Mouse (Mus musculus) induced T-regulatory cell, adult 2 months (primary cell): Measurements from ENCODE around the gene Unc5c.

Source experiments
- DNase-seq: peaks from one replicate; pipeline ENCODE4 v3.0.0-alpha.2; 2012; ENCODE audit warnings: low read depth

The Unc5c gene

DNA sequence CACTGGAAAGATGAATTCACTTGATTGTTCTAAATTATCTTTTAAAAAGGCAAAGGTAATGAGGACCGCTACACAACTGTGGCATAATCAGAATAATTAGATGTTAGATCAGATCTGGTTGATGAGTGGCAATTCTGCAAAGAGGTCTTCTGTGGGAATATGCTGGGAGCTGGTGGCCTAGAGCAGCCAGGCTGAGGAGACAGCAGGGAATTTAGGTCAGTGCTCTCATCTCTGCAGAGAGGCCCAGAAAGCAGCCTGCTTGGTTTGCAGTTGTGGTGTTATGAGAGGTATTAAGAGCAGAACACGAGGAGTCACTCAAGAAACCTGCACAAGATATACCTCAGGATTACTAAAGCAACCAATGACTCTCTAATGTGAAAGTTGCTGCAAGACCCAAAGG lies 133.9 kb downstream of the Unc5c start:
- no peak for DNase-seq

DNA sequence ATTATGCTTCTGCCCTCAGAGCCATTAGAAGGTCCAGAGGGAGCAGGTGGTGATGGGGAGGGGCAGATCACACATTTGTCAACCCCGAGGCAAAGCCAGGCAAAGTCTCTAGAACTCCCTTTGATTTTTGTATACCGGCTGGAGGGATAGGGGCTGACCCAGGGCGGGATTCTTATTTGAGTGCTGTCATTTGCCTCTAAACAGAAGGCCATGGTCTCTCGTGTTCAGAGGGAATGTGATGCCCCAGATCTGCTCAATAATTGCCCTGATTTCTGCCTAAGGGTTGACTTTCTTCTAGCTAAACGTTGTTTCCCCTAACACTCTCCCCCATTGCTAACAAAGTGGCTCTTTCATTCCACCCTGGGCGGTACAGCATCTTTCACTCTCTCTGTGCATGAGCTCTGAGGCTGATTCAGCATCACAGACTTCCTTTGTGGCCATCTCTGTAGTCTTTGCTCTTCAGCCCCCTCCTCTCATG lies 136.1 kb downstream of the Unc5c start:
- no peak for DNase-seq

DNA sequence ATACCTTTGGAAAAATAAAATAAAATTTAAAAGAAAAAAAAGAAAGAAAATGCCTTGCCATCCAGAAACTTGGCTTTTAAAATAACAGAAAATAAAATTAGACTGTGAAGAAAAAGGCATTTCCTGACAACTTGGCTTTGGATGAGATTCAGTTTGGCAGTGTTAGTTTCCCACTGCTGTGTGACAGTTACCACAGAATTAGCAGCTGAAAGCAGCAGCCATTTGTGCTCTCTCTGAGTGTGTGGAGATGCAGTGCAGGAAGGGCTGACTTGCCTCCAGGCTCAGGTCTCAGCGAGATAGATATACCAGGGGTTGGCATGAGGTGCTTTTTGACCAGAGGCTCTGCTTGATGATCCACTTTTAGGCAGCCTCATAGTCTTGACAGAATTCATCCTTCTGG lies 151.7 kb downstream of the Unc5c start:
- DNase-seq: no peak

DNA sequence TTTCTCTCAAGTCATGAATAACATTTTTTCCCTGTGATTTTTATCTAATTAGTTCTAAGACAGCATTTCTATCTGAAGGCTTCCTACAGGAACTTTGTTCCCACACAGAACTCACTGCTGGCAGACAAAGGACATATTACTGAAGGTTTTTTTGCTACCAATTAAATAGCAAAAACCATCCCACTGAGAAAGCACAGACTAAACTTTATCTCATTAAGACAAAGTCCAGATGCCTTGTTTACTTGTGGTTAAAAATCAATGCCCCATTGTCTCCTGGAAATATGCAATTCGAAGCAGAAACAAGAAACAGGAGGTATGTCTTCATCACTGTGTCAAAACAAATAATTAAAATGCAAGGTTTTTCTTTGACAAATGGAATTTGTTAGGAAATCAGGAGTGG lies 153.7 kb downstream of the Unc5c start:
- DNase-seq: no peak

DNA sequence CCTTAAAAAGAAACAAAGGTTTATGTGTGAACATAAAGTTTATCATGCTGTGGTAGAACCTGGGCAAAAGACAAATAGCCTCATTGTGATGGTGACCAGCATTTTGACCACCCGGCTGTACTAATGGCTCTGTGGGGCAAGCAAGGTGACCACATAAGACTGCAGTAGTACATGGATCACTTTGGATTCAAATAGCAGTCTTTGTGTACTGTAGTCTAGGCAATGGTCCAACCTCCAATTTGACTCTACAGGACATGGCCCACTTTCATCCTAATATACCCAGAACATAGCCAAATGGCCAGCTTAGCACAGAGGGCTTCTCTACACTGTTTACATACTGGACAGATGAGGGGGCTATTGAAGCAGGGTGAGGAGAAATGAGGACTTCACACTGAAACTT lies 156.5 kb downstream of the Unc5c start:
- DNase-seq: no peak

DNA sequence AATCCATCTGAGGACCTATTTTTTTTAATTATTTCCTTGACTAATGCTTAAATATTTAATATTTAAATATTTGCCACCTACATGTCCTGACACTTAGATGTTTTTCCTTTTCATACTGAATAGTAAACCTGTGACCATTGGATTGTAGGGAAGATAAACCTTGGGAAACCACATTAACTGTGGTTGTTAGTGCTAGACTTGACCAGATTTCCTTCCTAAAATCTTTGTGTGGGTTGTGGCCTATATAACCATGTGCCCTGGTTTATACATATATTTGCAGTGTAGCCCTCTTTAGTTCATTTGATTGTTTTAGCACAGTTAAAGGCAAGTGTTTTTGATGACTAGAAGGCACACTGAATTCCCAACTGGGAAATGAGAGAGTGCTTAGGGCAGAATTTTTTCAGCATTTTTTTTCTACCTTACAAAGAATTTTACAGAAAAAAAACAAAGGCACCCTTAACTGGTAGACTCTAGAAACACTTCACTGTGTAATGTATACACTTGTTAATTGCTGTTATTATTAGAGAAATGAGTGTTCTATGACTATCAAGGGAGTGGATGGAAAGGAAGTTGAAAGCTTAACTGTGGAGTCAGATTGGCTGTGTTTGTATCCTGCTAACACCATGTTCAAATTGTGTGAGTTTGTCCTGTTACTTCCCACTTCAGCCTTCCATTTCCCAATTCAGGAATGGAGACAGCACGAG lies 162.1 kb downstream of the Unc5c start:
- no peak for DNase-seq

DNA sequence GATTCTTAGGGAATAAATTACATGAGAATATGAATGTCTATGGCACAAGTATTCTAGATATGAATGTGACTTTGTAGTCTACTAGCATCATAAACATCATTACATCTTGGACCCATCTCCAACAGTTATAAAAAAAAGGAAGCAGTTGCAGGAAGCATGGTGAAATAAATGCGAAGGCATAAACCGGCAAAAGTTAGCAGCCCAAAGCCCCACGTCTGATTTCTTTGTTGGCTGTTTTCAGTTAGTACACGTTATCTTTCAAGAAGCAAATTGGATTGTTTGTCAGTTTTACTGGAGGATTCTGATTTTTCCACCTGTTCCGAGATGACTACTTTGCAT lies 162.6 kb downstream of the Unc5c start:
- DNase-seq: no peak

DNA sequence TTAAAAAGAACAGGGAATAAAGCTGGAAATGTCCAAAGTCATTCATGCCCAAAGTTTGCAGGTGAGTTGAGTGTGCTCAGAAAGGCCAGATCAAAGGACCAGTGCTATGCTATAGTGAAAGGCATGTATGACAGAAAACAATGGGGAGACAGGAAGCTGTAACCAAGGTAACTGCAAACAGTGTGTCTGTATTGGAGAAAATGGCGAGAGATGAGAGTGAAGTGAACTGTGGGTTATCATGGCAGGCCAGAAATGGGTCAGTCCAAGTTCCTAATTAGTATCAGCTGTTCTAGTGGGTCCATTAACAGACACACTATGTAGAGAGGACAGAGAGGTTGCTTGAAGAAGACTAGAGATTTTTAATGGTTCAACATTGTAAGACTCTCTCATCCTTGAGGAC lies 164.4 kb downstream of the Unc5c start:
- DNase-seq: no peak

DNA sequence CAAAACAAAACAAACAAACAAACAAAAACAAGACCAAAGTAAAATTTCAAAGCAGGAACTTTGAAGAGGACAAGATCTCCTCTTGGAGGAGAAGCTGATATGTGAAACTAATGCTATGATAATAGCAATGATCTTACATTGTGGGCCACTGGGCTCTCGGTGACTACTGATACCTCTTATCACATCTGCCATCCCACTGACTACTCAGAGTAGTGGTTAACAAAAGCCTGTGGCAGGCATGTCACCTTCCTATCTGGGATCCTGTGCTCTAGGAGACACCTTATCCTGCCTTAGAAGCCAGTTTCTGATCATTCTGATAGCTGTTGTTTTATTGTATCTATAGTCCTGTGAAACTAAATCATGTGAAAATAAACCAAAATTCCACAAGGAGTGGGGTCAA lies 172.9 kb downstream of the Unc5c start:
- DNase-seq: no peak

DNA sequence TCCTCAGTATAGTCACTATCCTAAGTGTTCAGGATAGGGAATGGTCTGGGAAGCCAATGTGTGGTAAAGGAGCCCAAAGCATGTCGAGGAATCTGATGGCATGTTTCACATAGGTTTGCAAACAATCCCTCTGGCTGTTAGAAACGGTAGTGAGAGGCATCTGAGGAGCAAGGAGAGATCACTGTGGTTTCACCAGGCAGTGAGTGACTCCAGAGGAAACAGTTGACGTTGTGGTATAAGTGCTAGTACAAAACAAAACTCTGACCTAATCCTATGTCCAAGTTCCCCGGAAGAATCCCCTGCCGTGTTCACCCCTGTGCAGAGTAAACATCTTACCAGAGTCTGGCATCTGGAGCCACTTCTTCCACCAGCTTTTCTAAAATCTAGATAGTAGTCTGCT lies 179.2 kb downstream of the Unc5c start:
- DNase-seq: no peak

DNA sequence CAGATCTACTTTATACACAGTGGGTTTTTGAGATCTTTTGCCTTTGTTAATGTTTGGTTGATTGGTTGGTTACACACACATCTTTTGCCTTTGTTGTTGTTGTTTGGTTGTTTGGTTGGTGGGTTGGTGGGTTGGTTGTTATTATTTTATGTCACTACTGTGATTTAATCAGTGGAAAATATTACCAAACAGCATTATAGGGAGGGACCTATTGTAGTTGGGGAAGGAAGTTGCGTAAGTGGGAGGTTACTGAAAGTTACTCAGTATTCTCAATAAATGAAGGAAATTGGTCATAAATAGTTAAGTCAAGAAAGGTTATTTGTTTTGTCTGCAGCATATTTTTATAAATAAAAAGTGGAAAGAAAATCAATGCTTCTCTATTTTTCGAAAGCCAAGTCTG lies 181.6 kb downstream of the Unc5c start:
- DNase-seq: no peak

DNA sequence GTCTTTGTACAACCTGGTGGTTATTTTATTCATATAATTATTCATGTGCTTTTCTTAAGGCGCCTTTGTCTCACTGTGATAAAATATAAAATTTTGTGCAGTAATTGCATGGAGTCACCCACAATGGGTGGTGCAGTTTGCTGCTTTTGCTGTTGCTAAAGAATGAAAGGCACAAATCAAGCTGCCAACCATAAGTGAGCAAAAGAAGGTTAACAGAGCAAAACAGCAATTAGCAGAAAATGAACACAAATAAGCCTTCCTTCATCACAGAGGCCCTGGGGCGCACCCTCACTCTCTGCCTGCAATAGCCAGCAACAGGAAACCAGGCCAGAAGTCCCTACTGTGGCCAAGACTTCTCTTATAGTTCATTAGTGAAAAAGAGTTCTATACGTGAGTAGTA lies 185.6 kb downstream of the Unc5c start:
- no peak for DNase-seq

DNA sequence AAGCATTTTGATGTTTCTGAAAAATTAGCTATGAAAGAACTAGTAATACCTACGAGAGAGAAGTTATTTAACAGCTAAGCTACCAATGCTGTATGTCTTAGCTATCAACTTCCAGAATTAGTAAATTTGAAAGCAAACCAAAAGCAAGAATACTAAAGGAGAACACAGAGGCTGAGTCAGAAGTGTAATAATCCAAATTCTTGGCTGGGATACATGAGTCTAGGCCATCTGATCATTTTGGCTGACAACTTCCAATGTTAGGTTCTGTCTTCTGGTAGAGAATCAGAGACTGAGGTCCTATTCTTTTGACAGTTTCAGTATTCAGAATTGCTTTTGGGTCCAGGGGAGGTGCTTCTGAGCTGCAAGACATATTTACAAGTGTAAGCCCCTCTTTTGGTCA lies 188.9 kb downstream of the Unc5c start:
- no peak for DNase-seq

DNA sequence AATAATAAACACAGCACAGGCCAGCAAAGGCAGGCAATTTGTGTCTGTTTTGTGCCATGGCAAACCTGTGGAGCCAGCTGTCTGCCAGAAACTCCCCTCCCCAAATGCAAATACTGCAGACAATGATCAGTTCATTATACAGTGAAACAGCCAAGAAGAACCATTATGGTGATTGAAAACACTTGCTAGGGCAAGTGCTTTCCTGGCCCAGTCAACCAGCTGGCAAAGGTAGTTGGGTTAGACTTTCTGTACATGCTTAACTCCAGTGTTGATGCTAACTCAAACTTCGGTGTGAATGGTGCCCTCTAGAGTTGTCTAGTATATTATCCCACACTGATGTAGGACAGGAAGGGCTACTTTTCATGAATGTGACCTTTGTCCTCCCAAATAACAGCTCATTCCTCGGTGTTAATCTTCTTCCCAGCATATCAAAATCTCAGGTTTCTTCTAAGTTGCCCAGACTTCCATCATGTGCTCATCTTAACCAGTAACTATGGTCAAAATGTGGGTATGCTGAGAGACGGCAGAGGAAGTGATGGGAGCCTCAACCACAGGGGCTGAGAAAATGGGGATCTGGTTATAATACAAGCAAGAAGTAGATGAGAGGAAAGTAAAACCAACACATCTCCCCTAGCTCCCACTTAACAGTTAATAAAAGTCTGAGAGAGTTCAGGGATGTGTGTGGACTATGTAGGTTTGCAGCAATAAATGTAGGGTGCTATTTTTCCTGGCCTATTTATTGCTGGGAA lies 194.2 kb downstream of the Unc5c start:
- no peak for DNase-seq

DNA sequence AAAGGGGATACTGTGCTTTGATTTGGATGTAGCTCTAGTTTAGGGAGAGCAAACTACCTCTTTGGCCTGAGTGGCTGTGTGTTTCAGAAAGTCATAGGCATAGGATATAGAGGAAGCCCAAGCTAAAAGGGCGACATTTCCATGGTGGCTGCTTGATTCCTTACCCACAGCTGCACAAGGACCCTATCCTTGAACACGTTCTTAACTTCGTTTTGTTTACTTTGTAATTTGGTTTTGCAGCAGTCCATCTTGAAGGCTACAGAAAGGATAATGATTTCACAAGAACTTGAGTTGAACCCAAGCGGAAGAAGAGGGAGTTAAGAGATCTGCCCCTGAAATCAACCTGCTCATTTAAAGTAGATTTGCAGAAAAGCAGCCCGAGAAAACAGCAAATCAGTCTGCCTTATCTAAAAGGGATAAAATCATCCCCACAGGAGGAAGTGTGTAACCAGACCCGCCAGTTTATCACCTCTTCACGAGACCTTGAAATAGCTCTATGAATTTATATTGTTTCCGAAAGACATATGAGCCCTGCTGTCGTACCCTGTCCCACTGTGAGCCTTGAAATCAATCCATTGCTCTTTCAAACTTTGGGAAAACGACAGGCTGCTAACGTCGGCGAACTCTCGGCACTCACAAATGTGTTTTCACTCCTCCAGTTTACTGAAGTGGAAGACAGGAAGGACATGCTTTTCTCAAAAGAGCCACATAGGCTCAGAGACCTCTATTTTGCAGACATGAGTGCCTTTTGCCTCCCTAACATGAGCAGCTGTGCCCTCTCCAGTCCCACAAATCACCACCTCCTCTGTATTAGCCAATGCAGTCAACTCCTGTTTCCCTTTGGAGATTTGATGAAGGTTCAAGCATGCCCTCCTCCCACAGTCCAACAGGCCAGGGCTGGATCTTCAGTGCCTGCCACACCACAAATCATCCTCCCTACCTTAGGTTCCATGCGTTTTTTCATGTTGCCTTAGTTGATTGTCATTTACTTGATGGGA lies 195.3 kb downstream of the Unc5c start:
- no peak for DNase-seq

DNA sequence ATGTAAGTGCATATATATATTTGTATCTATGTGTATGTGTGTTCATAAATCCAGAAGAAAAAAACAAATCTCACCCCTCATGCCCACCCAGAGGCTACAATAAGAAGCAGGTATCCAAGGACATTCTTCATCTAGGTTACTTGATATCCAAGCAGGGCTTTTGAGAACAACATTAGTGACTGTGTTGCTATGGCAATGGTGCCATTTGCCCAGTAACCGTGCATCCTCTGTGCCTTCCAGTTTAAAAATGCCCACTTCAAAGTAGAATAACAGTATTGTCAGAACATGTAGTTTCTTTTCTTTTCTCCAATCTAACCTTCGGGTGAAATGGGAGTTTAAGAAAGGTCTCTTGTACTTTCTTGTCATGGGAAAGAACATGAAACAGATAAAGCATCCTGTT lies 224.1 kb downstream of the Unc5c start:
- DNase-seq: no peak

DNA sequence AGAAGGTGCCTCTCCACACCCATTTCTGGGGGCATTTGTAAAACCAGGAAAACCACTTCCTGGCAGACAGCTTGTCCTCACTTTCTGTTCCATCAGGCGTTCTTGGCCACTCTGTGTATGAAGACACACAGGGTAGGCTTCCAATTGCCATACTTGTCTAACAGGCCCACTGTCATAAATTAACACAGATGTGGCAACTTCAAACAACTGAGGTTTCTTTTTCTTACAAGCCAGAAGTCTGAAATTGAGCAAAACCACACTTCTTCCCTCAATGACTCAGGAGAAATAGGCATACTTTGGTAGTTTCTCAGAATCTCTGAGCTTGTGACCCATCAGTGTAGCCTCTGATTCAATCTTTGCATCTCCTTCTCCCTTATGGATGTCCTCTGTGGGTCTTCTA lies 225.7 kb downstream of the Unc5c start:
- no peak for DNase-seq

DNA sequence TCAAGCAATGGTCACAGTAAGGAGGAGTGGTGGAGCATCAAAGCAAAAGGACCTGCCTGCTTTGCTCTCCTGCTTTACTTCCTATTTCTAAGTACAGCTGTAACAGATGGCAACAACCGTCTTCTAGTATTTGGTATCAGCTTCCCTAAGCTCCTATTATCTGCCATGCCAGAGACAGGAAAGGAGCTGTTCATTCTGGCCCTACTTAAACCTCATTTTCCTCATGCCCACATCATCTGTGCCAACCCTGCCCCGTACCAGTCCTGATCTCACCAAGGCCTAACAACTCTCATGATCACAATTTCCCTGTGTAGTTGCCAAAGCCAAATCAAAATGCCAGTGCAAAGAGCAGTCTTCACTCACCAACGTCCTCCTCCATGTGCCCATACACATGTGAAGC lies 226.4 kb downstream of the Unc5c start:
- DNase-seq: no peak

DNA sequence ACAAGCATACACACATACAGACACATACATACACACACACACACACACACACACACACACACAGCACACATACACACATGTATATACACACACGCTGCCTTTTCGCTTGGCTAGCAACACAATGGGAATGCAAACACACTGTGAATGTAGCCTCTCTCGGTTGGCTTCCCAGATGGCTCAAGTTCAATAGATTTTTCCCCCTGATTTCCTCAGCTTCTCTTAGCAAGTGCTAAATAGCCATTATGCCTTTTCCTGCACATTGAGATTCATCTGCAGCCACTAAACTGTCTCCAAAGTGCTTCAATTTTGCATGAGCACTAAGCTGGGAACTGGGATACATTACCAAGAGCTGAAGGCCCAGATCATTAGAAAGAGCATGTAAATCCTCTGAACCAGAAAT lies 226.8 kb downstream of the Unc5c start:
- DNase-seq: no peak

DNA sequence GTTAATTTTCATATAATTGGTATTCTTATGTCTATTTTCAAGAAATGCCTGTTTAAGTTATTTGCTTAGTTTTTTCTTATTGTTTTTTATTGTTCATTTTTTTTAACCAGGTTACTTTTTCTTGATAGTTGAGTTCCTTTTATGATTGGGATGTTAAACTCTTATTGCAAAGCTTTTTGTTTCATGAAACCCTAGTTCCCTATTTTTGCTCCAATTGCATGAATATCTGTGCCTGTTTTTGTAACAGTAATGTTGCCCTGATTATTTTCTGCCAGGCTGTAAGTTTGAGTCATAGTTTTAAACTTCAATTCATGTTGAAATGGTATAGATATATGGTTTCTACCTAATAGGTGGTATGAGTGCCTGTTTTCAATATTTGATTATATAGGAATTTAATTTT lies 234.2 kb downstream of the Unc5c start:
- DNase-seq: no peak

DNA sequence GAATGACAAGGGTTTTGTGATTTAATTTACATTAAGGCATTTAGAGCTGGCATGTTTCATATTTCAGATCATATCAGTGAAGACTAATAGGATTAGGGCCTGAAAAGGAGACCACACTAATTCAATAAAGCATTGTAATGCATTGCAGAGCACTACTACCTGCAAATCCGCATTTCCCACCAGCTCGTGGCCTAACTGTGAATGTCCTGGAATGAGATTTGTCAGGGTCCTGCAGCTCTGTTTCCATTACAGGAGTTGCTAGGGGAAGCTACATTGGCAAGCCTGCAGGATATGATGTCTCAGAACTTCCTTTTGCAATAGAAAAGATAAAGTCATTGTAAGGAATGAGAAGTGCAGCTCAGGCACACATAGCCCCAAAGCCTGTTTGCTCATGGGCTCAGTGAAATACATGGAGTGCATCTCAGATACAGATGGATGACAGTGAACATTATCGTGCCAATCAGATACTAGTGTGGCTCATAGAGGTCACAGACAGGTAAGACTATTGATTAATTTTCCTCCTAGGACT lies 236.4 kb downstream of the Unc5c start:
- no peak for DNase-seq

DNA sequence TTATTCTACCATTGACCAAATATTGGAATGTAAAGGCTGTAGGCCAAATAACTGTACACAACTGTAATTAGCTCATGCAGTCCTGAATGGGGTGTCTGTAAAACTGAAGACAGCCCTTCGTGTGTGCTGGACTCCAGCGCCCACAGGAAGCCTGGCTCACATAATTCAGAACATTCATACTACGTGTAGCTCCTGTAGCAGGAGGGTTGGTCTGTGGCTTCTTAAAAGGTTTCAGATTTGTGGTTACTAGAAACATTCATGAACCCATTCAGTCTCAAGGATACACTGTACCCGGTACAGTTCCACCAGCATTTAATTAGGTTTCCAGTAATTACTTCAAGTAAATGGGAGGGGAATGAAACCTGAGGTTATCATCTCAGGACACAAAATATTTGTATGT lies 246.6 kb downstream of the Unc5c start:
- no peak for DNase-seq

DNA sequence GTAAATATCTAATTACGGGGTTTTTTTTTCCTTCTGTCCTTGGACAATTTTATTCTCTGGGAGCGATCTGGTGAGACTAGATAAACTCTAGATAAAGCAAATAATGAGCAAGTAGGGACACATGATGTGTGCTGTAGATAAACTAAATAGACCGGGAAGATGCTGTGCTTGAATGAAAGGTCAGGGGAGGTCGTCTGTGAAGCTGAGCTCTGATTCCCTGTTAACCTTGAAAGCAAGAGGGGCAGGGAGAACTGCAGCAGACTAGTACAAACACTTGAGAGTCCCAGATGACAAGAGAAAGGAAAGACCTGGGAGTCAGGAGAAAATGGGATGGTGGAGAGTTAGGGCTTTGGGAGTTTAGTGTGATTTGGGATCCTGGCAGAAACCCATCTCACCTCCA lies 251.4 kb downstream of the Unc5c start:
- DNase-seq: no peak
